In genomic region chr2:69582068-69582467, GRCm38 (mm10) we compare ENCODE assay signal across 1 mouse cellular context. TPM values are rescaled to one million over a fixed set of nuclear protein-coding genes. Genes with fewer than 3 reads are reported as not detected.
"Had no signal": no experiment of that assay in that cellular context is flagged by ENCODE, and none has a peak within 500 bp of the region (broad histone marks: within the 10 kb centered on the region; RNA-seq: fewer than 3 reads in every experiment).

No protein-coding gene starts in this region.

RNA-seq across cellular contexts. Expression of gene Lrp2, which starts 3.8 kb away (rescaled TPM):
- polyA plus RNA-seq: small intestine, adult 2 months had no signal
